Mouse (Mus musculus): ENCODE results near the gene Il16.

Il16 gene

DNA sequence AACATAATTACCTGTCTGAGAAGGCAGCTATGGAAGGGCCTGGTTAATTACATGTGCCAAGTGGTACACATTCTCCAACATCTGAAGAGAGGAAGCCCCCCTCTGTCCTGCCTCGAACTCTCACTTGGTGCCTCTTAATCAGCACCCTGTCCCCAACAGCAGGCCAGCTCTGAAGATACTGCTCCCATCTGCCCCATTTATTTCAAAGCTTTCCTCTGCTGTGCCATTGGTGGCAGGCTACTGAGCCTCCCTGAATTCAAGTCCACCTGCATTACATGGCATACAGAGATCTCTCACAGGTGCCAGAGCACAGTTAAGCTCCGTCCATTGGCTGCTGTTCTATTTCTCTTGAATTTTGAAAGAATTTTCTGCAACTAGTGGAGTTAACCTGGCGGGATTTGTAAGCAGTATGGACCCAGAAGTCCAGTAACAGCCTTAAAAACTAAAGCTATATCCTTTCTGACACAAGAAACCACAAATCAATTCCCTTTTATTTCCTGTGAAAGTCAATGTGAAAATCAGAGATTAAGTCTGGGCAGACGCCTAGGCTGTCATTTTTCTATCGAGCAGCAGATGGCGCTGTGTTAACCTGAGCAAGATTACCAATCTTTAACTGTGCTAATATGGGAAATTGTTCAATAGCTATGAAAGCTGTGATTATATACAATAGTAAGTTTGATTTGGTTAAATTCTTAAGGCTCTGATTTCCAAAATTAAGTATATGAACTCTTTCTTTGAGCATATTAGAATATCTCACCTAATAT lies 49.9 kb downstream of the Il16 start:
- DNase-seq (ENCODE audit: low spot score in 2 of 2), result no peak

DNA sequence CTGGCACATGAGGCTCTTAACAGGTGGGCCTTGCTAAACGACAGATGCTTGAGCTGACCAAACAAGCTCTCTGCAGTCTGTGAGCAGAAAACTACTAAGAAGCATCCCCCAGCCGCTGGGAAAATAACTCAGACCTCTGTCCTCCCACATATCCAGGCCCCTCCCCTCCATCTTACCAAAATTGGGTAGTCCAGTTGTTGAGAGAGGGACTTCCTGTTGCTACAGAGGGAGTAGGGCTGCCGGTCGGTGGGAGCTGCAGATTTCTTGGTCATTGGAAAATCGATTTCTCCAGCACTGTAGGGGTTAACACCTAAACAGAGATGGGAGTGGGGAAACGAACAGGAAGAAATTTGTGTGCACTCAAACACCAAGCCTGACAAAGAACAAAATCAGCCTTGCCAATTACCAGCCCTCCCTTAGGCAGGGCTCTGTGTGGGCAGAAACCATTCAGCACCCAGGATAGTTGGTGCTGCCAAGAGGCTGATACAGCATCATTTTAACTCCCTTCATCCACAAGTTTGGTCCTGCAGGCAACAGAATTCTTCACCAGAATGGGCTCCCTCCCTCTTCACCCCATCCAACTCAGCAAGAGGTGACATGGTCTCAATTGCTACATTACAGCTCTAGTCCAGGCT lies 62.8 kb downstream of the Il16 start:
- DNase-seq (ENCODE audit: low spot score in 2 of 2), result no peak

DNA sequence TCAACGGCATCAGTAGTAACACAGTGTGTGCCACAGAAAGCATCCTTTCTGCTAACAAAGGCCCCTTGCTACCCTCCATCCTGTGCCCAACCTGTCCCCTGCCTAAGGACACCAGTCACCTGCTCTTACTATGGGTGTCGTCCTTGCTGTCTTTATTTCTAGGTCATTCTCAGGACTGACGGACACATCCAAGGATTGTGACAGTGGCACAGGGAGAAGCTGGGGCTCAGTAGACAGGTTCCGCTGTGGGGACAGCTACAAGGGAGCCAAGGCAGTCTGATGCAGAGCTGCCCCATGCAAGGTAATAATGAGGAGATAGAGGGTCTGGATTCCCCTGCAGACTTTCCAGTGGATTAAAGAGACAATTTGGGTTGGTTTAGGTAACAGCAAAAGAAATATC lies 67.0 kb downstream of the Il16 start:
- no peak for DNase-seq (ENCODE audit: low spot score in 2 of 2)

DNA sequence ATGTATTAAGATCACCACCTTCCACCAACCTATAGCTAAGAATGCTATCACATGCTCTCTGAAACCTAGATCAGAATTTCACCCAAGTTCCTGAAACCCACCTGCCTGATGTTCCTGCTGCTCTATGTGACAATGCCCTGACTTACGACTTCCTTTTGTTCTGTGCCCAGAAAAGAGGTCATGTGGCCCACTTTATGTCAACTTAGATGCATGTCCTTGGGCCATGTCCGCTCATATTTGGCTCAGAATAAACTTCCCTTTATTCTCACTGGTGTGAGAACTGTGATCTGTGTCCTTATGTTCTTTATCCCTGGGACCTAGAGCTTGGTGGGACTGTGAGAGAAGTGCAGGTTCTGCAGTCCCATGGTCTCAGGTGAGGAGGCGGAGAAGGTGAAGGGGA lies 68.2 kb downstream of the Il16 start:
- DNase-seq (ENCODE audit: low spot score in 2 of 2), result no peak

DNA sequence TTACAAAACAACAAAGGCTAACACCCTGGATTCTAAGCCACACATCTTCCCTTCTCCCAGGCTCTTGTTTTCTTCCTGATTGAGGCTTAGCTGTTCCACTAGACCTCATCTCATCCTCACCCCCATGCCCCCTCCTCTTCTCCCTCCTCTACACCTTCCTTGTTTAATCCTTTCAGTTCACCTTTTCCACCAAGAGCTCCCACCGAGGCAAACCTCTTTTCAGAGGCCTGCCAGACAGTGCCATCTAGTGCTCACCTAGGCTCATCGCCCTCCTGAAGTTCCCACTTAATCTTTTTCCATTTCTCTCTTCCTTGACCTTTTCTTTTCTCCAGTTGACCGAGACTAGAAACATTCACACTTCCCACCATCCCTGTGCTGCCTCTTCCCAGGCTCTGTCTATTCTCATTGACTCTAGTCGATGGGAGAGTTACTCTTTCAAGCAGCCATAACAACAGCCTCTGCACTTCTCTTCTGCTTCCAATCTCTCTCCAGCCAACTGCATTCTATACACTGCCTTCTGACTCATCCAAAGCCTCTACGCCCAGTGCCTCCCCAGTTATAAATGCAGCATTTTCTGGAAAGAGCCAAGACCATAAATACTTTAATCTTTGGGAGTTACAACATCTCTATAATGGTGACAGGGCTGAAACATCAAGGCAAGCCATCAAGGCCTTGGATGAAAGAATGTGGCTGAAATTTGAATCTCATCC lies 69.8 kb downstream of the Il16 start:
- no peak for DNase-seq (ENCODE audit: low spot score in 2 of 2)

DNA sequence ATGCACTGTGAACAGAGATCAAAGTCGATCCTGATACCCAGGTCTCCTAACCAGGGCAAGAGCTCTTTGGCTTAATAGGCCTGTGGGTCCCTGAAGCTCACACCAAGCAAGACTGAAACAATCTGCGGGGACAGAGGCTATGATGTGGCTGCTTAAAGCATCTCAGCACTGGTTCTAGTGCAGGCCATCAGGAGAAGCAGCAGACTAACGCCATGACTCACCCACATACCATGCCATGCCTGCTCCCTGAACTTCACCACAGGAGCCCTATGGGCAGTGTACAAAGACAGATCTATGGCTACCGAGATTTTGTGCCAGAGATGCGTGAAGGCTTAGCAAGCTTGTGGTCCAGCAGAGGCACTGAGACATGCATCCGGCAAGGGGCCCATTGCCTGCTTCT lies 74.0 kb downstream of the Il16 start:
- no peak for DNase-seq (ENCODE audit: low spot score in 2 of 2)

DNA sequence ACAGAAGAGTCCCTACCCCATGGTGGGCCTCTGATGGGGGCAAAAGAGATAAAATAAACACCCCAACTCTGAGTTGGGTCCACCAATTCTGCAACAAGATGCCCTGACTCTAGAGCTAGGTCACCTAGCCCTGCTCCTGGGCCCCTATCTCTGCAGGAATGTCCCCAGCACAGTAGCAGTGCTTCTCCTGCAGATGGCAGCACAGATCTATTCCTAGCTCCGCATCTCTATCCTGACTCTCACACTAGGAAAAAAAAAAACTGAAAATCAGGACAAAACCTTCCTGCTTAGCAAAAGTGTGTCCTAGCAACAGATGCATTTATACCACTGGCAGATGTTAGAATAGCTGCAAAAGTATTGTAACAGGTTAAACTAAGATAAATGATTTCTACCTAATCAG lies 76.8 kb downstream of the Il16 start:
- no peak for DNase-seq (ENCODE audit: low spot score in 2 of 2)

DNA sequence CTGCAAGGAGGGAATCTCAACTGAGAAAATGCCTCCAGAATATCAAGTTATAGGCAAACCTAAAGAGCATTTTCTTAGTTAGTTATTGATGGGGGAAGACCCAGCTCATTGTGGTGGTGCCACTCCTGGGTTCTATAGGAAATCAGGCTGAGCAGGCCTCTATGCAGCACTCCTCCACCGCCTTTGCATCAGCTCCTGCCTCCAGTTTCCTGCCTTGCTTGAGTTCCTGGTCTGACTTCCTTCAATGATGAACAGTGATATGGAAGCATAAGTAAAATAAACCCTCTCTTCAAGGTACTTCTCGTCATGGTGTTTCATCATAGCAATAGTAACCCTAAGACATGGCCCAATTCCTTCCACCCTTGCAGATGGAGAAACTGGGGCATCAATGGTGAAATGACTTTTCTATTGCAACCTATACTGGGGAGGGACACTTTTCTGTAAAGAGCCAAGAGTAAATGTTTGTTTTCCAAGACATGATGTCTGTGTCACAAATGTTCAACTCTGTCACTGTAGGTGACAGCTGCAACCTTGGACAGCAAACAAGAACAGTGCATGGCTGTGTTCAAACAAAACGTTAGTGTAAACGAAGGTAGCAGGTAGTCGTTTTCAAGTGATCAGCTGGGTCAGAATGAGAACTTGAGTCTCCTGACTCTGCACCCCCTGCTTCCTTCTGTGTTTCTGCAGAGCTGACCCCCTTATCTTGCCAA lies 77.4 kb downstream of the Il16 start:
- no peak for DNase-seq (ENCODE audit: low spot score in 2 of 2)

DNA sequence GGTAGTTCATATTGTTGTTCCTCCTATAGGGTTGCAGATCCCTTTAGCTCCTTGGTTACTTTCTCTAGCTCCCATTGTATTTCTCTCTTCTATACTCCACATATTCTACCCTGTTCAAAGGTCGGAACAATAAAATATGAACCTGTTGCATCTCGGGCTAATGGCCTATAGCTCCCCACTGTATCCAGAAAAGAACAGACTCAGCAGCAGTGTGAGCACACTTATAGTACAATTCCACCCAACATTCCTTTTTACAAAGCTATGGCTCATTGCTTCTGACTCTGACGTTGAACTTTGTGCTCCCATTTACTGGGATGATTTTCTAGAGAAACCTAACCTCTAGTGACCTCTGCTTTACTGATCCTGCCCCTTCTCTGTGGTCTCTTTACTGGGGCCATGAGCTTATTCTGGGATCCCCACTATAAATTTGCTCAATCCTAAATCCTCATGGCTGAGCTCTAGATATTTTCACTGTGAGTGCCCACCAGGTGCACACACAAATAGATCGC lies 79.4 kb downstream of the Il16 start:
- DNase-seq (ENCODE audit: low spot score in 2 of 2), result no peak

DNA sequence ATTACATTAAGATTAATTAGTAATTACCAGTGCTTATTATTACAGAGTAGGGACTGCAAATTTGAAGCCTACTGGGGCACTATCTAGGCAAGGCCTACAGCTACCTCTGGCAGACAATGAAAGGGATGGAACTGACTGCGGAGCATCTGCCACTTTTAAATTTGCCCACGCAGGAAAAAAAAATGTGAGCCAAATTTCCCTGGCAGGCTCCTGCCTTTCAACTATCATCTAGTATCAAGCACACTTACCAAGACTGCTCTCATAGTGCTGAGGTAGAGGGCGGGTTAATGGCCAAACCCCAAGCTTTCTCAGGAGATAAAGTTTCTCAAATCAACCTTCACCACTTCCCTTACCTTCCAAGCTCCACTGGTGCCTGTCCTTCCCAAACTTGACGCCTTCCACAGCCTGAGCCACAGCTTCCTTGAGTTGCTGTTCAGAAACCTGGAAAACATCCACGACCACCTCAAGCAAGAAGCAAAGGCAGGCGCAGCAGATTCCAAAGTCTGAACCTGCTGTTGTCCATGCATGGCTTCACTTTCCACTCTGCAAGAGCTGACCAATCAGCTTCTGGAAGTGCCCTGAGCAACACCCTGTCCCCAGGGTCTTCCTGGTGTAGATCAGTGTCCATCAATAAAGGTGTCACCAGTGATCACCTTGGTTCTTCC lies 82.7 kb downstream of the Il16 start:
- no peak for DNase-seq (ENCODE audit: low spot score in 2 of 2)

DNA sequence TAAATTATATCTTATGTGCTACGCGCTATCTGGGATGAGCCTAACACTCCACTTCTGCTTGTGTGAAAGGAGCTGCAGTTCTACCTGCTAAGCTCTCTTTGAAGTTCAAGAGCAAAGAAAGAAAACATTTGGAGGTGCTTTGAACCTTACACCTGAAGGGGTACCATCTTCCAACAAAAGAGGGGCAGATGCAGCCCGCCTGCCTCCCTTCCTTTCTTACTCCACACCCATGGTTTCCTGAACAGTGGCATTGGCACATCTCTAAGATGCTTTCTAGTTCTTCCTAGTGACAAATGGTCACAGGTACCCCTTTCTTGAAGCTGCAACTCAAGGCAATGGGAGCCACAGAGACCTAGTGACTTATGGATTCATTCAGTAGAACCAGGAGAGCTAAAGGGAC lies 83.8 kb downstream of the Il16 start:
- no peak for DNase-seq (ENCODE audit: low spot score in 2 of 2)

DNA sequence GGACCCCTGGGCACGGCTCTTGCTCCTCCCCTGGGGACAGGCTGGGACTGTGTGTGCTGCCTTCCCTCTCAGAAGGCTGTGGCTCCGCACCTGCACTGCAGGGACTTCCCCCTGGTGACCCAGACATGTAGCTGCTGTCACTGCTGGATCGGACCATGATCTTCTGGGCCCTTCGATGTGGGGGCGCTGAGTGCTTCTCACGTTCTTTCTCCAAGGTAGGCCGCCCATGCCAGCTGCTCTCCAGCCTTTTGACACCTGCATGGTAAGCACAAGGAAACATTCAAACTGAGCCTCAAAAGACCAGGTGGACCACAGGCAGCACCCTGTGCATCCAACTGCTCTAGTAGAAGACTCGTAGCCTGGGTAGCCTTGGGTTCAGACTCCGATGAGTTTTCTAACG lies 84.5 kb downstream of the Il16 start:
- no peak for DNase-seq (ENCODE audit: low spot score in 2 of 2)

DNA sequence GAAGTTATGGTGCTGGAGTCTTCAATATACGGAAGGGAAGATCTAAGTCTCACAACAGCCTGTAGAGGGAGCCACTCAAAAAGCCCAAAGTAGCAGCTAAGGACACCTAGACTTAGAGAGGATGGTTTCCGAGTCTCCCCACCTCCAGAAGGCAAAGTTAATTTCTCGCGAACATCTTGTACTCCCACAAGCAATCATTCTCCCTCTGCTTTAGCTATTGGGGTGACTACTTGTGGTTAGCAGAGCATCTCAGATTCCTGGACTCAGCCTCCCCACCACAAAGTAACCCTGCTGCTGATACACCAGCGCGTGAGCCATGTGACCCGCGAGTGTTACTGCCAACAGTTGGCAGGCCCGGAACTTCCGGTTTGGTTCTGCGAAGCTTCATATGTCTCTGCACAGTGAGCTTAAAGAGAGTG lies 85.2 kb downstream of the Il16 start:
- DNase-seq (ENCODE audit: low spot score in 2 of 2), result no peak

DNA sequence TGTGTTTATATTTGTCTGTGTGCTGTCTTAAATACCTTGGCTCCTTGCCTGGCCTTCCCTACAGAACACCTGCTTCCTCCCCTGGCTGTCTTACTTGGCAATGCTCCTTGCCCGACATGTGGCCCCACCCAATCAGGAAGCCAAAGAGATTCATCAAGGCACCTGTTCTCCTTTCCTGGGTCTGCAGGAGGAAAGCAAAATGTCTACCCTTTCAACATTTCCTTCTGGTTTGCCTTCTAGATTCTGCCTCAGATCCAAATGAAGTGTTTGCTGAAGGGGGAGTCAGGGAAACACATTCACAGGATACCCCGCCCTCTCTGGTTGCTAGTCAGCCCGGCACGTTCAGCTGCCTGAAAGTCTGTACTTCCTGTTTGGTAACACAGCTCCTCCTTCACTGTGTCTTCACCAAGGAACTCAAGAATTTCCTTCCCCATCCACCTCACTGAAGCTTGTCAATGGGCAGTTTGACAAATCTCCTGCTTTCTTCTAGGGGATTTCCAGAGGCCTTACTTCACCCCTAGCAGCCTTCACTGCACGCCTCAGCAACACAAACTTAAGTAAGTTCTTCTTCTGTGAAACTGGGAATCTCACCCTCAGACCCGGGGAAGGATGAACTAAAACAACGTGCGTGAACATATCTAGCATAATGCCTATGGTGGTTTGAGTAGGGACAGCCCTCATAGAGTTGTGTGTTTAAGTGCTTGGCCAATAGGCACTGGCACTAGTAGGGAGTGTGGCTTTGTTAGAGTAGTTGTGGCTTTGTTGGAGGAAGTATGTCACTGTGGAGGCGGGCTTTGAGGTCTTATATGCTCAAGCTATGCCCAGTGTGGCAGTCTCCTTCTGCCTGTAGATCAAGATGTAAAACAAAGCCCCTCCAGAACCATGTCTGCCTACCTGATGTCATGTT lies 86.1 kb downstream of the Il16 start:
- no peak for DNase-seq (ENCODE audit: low spot score in 2 of 2)

DNA sequence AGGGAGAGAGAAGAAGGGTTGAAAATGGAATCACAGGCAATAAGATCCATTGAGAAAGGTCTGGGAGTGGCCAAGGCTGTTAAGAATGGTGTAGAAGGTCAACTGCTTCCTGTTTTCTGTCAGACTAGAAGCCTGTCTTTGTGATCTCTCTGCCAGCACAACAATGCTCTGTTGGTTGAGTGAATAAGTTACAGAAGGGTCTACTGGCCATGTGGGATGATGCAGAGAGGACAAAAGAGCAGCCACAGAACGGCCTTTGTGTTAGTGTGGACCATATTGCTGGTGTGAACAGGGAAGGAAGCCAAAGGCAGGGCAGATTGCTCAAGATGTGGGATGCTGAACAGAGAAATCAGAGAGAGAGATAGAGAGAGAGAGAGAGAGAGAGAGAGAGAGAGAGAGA lies 86.8 kb downstream of the Il16 start:
- DNase-seq (ENCODE audit: low spot score in 2 of 2), result no peak

DNA sequence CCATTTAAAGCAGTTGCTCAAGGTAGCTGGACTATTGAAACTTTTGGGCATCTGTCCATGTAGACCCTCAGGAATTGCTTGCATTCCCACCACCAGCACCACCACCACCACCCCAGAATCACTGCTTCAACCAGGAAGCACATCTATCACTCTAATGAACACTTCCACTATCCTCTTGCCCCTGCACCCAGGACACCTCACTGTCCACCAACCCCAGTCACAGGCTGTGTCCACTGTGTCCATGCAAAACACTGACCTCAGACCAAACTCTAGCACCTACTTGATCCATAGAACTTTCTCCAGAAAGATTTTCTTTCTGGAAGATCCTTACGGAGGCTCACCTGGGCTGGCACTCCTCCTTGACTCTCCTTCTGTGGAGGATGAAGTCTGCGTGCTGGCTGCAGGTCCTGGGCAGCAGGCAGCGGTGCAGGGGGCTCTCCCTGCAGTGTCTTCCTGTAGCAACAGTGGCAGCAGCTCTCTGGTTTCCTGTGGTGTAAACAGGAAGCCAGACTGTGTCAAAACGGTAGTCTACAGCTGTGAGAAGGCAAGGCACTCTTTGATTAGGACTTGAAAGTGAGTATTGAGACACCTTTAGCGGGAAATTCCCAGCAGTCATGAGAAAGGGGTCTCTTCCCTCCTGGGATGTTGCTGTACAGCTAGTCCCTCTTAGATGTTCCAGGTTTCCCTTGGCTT lies 90.4 kb downstream of the Il16 start:
- no peak for DNase-seq (ENCODE audit: low spot score in 2 of 2)

DNA sequence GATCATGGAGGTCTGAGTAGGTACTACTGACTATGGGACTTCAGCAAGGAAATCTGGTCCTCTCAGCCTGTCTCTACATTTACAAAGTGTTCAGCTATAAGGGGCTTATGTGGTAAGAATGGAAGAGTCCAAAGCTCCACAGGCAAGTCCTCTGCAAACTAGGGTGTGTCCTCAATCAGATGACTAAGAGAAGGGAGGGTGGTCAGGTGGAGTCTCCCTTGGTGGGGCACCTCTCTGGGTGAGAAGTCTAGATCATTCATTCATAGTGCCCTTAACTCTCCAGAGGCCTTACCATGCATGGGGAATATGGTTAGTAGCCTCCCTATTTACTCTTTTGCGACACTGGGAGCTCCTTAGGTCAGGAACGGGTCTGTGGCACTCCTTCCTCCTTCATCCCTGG lies 91.3 kb downstream of the Il16 start:
- no peak for DNase-seq (ENCODE audit: low spot score in 2 of 2)

DNA sequence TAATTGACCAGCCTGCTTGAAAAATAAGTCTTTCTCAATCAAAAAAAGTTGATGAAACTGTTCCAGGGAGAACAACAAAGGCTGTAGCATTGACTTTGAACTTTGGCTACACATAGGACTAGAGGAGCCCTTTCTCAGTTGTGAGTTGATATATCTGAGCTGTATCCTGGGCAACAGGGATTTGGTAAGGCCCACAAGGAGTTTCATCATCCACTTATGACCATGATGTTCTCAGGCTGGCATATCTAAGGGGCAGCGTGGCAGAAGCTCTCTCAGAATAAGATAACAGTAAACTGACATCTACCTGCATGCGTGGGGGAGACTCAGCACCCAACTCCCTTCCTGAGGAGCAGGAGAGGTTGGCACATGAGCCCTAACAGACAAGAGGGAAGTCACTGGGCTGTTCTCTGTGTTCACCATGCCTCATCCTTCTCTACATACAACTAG lies 91.9 kb downstream of the Il16 start:
- DNase-seq (ENCODE audit: low spot score in 2 of 2), result no peak

DNA sequence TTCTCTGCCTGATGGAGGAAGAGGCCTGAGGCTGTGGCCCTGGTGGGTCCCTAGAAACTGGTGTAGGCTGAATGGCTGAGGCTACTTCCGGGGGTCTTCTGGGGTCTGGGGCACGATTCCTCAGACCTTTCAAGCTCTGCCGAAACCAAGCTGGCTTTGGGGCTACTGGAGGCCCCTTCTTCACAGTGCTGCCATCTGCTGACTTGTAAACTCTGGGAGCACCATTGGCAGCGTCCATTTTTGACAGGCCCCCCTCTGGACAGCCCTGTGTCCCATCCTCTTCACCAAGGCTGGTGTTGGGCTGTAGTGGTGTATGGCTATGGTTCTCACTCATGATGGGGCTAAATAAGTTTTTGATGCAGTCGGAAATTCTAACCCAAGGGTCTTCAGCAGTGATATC lies 93.0 kb downstream of the Il16 start:
- no peak for DNase-seq (ENCODE audit: low spot score in 2 of 2)

DNA sequence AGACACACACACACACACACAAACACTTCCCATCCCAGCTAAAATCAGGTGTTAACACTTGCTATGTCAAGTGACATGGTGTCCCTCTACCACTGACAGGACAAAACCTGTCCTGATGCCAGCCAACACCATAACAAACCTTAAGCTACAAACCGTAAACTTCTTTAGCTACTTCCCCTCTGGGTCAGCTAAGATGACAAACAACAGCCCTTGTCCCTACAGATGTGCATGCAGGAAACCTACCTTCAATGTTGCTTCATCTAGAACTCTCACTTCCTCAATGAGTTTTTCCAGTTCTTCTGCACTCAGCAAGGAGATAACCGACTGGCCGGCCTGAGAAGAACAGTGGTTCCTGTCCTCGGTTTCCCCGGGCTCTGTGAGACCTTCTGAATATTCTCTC lies 94.9 kb downstream of the Il16 start:
- no peak for DNase-seq (ENCODE audit: low spot score in 2 of 2)
